Mouse (Mus musculus) hindbrain, postnatal 0 days (tissue): ENCODE measurements at regions not wholly inside any gene's neighbourhood (a gene's known extent, or its start where the extent isn't known, plus 50 kb on each side); places are given as distances from the start of the nearest gene placed in this dataset.

ENCODE experiments used
- ATAC-seq: fragments of 200-750 bp; cut with Nextera tagmentation; 2 replicates; pipeline ENCODE4 v1.8.0; 2017; ENCODE audit warnings: mild to moderate bottlenecking, moderate TSS enrichment, moderate library complexity
- DNase-seq: peaks from one replicate; pipeline ENCODE4 v3.0.0-alpha.2; 2015; ENCODE audit warnings: low spot score
- H3K27ac ChIP-seq: fragments of 300-500 bp; sonication (generic); 2 replicates; pipeline ENCODE4 v1.5.1; 2014; ENCODE audit warnings: mild to moderate bottlenecking
- H3K27me3 ChIP-seq: fragments of 300-500 bp; sonication (generic); 2 replicates; pipeline ENCODE4 v1.6.1; 2014; ENCODE audit warnings: low read length, mixed read lengths; ENCODE audit not compliant: insufficient read depth
- H3K36me3 ChIP-seq: fragments of 300-500 bp; sonication (generic); 2 replicates; pipeline ENCODE4 v1.6.1; 2014; ENCODE audit warnings: low read length, mixed read lengths; ENCODE audit not compliant: insufficient read depth
- H3K4me1 ChIP-seq: fragments of 300-500 bp; sonication (generic); 2 replicates; pipeline ENCODE4 v1.6.1; 2014; ENCODE audit warnings: antibody characterized with exemption, low read length, mixed read lengths; ENCODE audit not compliant: insufficient read depth
- H3K4me2 ChIP-seq: fragments of 300-500 bp; sonication (generic); 2 replicates; pipeline ENCODE4 v1.6.1; 2014; ENCODE audit warnings: low read depth, mild to moderate bottlenecking, low read length, moderate library complexity, mixed read lengths
- H3K4me3 ChIP-seq: fragments of 300-500 bp; sonication (generic); 2 replicates; pipeline ENCODE4 v1.5.1; 2014; ENCODE audit warnings: low read length
- H3K9ac ChIP-seq: fragments of 300-500 bp; sonication (generic); replicated peaks from 2 replicates; pipeline ENCODE4 v1.6.1; 2014; ENCODE audit warnings: mild to moderate bottlenecking, low read length, moderate library complexity, mixed read lengths
- H3K9me3 ChIP-seq: fragments of 300-500 bp; sonication (generic); 2 replicates; pipeline ENCODE4 v1.6.1; 2016; ENCODE audit warnings: low read length, mixed read lengths
- CTCF ChIP-seq: IDR thresholded peaks from 2 replicates; pipeline ENCODE4 v1.5.1; 2016; ENCODE audit warnings: antibody characterized with exemption, control low read depth, low read depth
- WGBS: fragments of 180-500 bp; shearing (Covaris S2); extraction: QIAGEN DNeasy Blood & Tissue Kit; methylation state at CpG from one replicate; pipeline ENCODE4 v1.1.7; 2014; 5-methylcytosine and 5-hydroxymethylcytosine counted together

DNA sequence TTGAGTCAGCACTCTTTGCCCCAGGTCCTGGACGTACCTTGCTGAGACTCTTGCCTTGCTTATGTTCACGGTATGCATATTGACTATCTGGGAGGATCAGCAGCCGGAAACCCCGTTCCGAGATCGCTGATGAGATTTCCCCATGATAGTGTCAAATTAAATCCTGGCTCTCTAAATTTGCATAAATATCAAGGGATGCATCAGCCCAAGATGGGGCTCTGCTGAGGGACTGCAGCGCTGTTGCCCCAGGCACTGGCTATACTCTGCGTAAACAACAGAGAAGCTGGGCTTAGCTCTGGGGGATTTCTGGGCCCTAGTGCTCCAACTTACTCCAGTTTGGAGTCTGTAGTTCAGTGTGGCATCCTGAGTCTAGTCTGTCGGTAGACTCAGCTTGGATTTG is 641.1 kb upstream of the Sox9 start:
- Histone ChIP-seq H3K9me3 (no peaks in the 10 kb centered on the region), H3K27me3 (no peaks in the 10 kb centered on the region), H3K36me3 (no peaks in the 10 kb centered on the region), H3K9ac (no peak overlapping the region), H3K27ac (no peak overlapping the region), H3K4me2 (no peak overlapping the region), H3K4me3 (no peak overlapping the region), H3K4me1 (no peaks in the 10 kb centered on the region; the same call in 1 of the 2 replicates)
- ATAC-seq (no peak), DNase-seq (no peak)
- TF ChIP-seq CTCF = no peak
- WGBS = 57% methylated on average over 9 of the region's 9 CpGs

DNA sequence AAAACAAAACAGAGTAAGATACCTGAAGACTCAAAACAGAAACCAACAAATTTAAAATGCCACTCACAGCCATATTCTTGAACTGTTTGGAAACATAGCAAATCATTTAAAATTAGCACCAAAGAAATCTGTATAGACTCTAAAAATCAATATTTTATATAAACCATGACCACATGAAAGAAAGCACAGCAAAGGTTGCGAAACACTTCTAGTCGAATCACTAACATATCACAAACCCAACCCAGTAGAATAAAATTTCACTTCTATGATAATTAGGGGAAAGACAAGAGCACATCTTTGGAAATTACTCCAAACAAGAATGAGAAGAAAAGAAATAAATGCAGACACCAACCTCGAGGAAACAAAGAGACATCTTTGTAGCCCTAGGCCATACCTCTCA is 630.0 kb upstream of the Sox9 start:
- no peaks in the 10 kb centered on the region for H3K9me3 ChIP-seq
- DNase-seq (no peak), ATAC-seq (no peak)
- 0 out of 2 replicates have a peak, but pooled peaks cover 3% of the 10 kb centered on the region for H3K4me1 ChIP-seq
- no peak overlapping the region for H3K4me2 ChIP-seq
- no peaks in the 10 kb centered on the region for H3K27me3 ChIP-seq
- H3K4me3 ChIP-seq = no peak overlapping the region
- TF ChIP-seq CTCF = no peak
- no peak overlapping the region for H3K9ac ChIP-seq
- no peak overlapping the region for H3K27ac ChIP-seq
- 87% methylated on average over 3 of the region's 3 CpGs for WGBS
- H3K36me3 ChIP-seq = no peaks in the 10 kb centered on the region

DNA sequence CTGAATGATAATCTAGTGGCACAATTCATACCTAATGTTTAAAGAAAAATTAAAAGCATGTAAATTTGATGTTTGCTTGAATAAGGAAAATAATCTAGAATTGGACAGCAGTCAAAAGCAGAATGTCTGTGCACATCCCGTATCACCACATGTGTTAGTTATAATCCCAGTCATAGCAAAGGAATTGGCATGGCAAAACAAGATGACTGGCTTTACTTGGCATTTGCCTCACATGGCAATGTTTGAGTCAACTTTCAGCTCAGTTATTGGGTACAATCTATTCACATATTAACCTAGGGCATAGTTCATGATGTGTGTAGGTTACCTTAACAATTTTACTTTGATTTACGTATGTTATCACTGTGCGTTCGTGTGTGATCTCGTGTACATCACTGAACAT is 628.8 kb upstream of the Sox9 start:
- DNase-seq (no peak), ATAC-seq (no peak)
- Histone ChIP-seq H3K4me2 (no peak overlapping the region), H3K27me3 (no peaks in the 10 kb centered on the region), H3K9me3 (no peaks in the 10 kb centered on the region), H3K27ac (no peak overlapping the region), H3K4me1 (0 out of 2 replicates have a peak, but pooled peaks cover 3% of the 10 kb centered on the region), H3K4me3 (no peak overlapping the region), H3K36me3 (no peaks in the 10 kb centered on the region), H3K9ac (no peak overlapping the region)
- WGBS = 93% methylated on average over 5 of the region's 5 CpGs
- no peak for TF ChIP-seq CTCF

DNA sequence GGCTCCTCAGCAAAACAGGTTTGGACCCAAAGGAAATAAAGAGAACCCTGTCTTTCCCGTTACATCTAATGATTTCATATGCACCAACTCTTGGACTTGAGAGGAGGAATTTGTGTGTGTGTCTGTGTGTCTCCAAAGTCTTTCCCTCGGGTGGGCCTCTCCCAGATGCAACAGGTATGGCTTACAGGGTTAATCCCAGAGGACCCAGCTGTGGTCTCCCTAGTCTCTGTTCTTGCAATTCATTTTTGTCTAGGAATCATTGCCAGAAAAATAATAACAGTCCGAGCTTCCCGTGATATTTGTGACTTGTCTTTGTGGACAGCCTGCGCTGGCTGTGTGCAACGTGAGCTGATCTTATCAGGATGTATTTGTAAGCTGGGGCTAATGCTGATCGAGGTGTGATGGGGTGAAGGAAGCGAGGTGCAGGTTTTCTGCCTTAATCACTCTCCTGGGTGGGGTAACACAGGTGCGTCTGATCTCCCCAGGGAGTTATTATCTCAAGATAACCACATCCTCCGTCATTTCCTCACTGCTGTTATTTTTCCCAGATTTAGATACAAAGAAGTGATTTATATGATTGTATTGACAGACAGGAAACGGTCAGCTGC is 627.2 kb upstream of the Sox9 start:
- Histone ChIP-seq H3K27ac (no peak overlapping the region), H3K36me3 (no peaks in the 10 kb centered on the region), H3K9me3 (no peaks in the 10 kb centered on the region), H3K27me3 (no peaks in the 10 kb centered on the region), H3K4me1 (0 out of 2 replicates have a peak, but pooled peaks cover 3% of the 10 kb centered on the region), H3K4me2 (peak overlapping the region; percentile 23; the same call in 1 of the 2 replicates), H3K9ac (no peak overlapping the region), H3K4me3 (no peak overlapping the region)
- no peak for DNase-seq
- ATAC-seq = no peak
- TF ChIP-seq CTCF = no peak
- WGBS = 54% methylated on average over 11 of the region's 11 CpGs

DNA sequence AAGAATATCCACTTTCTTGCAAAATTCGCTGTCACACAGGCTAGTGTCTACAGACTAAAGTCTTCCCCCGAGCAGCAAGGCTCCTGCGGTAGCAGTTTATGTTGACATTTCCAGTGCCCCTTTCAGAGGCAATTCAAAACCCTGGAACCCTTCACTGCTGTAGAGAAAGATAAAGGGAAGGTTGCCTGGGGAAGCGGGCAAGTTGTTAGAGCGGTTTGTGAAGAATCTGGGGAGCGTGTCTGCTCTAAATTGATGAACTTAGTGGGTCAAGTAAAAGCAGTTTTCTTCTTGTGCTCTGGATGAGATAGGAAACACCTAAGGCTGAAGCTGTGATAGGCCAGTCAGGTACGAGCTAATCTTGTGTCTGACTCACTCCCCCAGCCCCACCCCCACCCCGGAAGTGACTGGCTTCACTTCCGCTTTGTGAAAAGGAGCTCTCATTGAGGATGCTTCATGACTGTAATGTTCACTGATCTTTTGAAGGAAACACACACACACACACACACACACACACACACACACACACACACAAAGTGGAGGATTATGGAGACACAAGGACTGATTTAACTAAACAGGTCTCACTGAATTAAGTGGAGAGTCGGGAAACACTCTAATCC is 626.6 kb upstream of the Sox9 start:
- Histone ChIP-seq H3K27ac (no peak overlapping the region), H3K27me3 (no peaks in the 10 kb centered on the region), H3K4me1 (0 out of 2 replicates have a peak, but pooled peaks cover 3% of the 10 kb centered on the region), H3K4me3 (no peak overlapping the region), H3K4me2 (peak overlapping the region; percentile 23; the same call in 1 of the 2 replicates), H3K9me3 (no peaks in the 10 kb centered on the region), H3K9ac (no peak overlapping the region), H3K36me3 (no peaks in the 10 kb centered on the region)
- WGBS = 29% methylated on average over 10 of the region's 10 CpGs
- DNase-seq = no peak
- TF ChIP-seq CTCF = no peak
- ATAC-seq = no peak

DNA sequence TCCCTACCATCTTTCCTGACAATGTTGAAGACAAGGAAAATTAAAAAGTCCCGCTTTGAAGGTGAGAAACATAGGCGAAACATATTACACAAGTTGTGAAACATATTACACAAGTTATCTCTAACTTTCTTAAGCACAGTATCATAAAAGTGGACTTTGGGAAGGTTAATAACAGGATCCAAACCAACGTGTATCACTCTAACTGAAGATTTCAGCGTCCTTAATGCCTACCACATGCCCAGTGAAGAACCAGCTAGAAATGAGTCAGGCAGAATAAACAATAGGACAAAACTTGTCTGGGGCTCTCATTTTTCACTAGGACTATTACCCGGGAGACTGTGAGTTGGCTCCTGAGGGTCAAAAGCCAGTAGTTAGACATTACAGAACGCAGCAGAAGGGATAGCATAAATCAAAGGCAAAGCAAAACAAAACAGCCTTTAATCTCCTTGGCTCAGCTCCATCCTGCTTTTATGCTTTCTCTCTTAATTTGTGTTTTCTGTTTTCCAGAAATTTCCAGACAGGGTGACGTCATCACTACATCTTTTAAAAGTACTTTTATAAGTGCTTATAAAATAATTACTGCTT is 618.3 kb upstream of the Sox9 start:
- WGBS = 57% methylated on average over 7 of the region's 7 CpGs
- Histone ChIP-seq H3K27me3 (no peaks in the 10 kb centered on the region), H3K4me2 (no peak overlapping the region), H3K27ac (no peak overlapping the region), H3K9me3 (no peaks in the 10 kb centered on the region), H3K36me3 (no peaks in the 10 kb centered on the region), H3K9ac (no peak overlapping the region), H3K4me3 (no peak overlapping the region), H3K4me1 (no peaks in the 10 kb centered on the region)
- TF ChIP-seq CTCF = no peak
- DNase-seq (no peak), ATAC-seq (no peak)

DNA sequence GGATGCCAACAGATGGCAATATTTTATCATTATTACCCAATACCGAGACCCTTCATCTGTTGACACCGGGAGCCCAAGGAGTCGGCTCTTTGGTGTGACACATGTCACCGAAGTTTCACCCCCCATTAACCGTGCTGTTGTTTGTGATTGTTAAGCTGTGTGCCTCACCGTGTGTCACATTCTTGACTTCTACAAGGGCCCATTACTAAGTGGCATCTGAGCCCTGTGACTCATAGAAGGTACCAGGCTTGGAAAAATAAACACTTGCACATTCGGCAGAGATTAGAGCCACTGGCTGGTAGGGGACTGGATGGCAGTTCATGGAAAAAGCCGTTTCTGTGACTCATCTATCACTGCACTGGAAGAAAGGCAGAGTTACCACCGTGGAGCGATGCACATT is 608.4 kb upstream of the Sox9 start:
- Histone ChIP-seq H3K4me1 (no peaks in the 10 kb centered on the region), H3K9ac (no peak overlapping the region), H3K4me3 (no peak overlapping the region), H3K27me3 (no peaks in the 10 kb centered on the region), H3K36me3 (no peaks in the 10 kb centered on the region), H3K4me2 (no peak overlapping the region), H3K9me3 (no peaks in the 10 kb centered on the region), H3K27ac (no peak overlapping the region)
- 83% methylated on average over 10 of the region's 10 CpGs for WGBS
- DNase-seq (no peak), ATAC-seq (no peak)
- TF ChIP-seq CTCF = no peak
